Mouse (Mus musculus) colon, adult 2 months (tissue): ENCODE measurements around the gene Leprot. TPM values are rescaled to one million over a fixed set of nuclear protein-coding genes. Genes with fewer than 3 reads are reported as not detected.

Source experiments
- polyA plus RNA-seq: library from polyadenylated mRNA; depleted of rRNA; stranded (reverse); fragments of >200 nt; gene quantifications from 2 replicates; pipeline ENCODE4 v1.2.3, GENCODE M21; 2012; rRNA removed

Gene Leprot
- 52.2 and 63.2 TPM in 2 replicates for polyA plus RNA-seq

GRCm38 (mm10) chr4:101647196-101647905, at the start of gene Leprot:
Gene Leprot, plus strand, starts transcription at chr4:101647718.

Other genes with a start within 250 kb of the Leprot start
- 4.0 and 5.0 TPM in 2 replicates for gene Ak4, start 228.4 kb upstream of the Leprot start, polyA plus RNA-seq
- gene Dnajc6, start 151.1 kb upstream of the Leprot start, polyA plus RNA-seq, result 0.44 and 0.59 TPM in 2 replicates
- gene Lepr, start 69.7 kb downstream of the Leprot start, polyA plus RNA-seq, result 1.4 and 2.0 TPM in 2 replicates
- gene B020004J07Rik, start 196.3 kb downstream of the Leprot start, polyA plus RNA-seq, result not detected in 2 replicates
- not detected in 2 replicates for gene C130073F10Rik, start 246.1 kb downstream of the Leprot start, polyA plus RNA-seq